Mouse (Mus musculus): ENCODE measurements around the gene Ddx58. TPM values are rescaled to one million over a fixed set of nuclear protein-coding genes. Genes with fewer than 3 reads are reported as not detected.

The Ddx58 gene
- polyA plus RNA-seq, 1 experiment from 2014 or later, result 10.2 TPM

Other genes starting within 250 kb of the Ddx58 start
- 50.1 and 51.9 TPM in 2 replicates for gene Aco1, start 96.7 kb downstream of the Ddx58 start, polyA plus RNA-seq (2015; fragmentation: Nextera tagmentation; extraction: Ambion mirVana)
- 30.8 and 33.6 TPM in 2 replicates for gene Smim27, start 29.8 kb upstream of the Ddx58 start, polyA plus RNA-seq (2015; fragmentation: Nextera tagmentation; extraction: Ambion mirVana)
- gene Topors, start 30.0 kb upstream of the Ddx58 start, polyA plus RNA-seq (2015; fragmentation: Nextera tagmentation; extraction: Ambion mirVana), result 51.7 and 52.7 TPM in 2 replicates
- gene Ndufb6, start 39.6 kb upstream of the Ddx58 start, polyA plus RNA-seq (2015; fragmentation: Nextera tagmentation; extraction: Ambion mirVana), result 292 and 303 TPM in 2 replicates
- 0.45 and 0.64 TPM in 2 replicates for gene Tmem215, start 232.4 kb upstream of the Ddx58 start, polyA plus RNA-seq (2015; fragmentation: Nextera tagmentation; extraction: Ambion mirVana)